Mouse (Mus musculus) spleen, adult 2 months (tissue): ENCODE measurements around the gene Gm32742.

ENCODE experiments used
- CTCF ChIP-seq: fragments of 200-500 bp; IDR thresholded peaks from 2 replicates; pipeline ENCODE4 v1.5.1; 2011; ENCODE audit warnings: mild to moderate bottlenecking, inconsistent platforms; ENCODE audit not compliant: insufficient read depth, insufficient read length, insufficient replicate concordance; ENCODE audit errors: extremely low read depth
- POLR2A ChIP-seq: fragments of 200-500 bp; IDR thresholded peaks from 2 replicates; pipeline ENCODE4 v1.6.1; 2011; ENCODE audit warnings: low read depth, low read length, inconsistent platforms

GRCm38 (mm10) chr9:51114767-51115166, 50.5 kb downstream of the Gm32742 start:
- no peak for TF ChIP-seq CTCF
- no peak for TF ChIP-seq POLR2A
